Mouse (Mus musculus) heart, postnatal 14 days (tissue): ENCODE measurements at regions not wholly inside any gene's neighbourhood (a gene's known extent, or its start where the extent isn't known, plus 50 kb on each side); places are given as distances from the start of the nearest gene placed in this dataset.

Experiments
- DNase-seq, 2 experiments: peaks; one replicate each; pipeline ENCODE4 v3.0.0; 2021 to 2022
- intact Hi-C: fragments of 180-260 bp; cut with DNase I; formaldehyde crosslinking; loops from one replicate; pipeline ENCODE4 v1.15.1; 2025

GRCm38 (mm10) chr13:99847531-99847930 lies 53.4 kb downstream of the Cartpt start:
- DNase-seq, result no peak
- intact Hi-C loops, result no loop called here

GRCm38 (mm10) chr13:99842626-99843025 lies 58.3 kb downstream of the Cartpt start:
- intact Hi-C loops, result loop anchor here (2.0 kb wide), 1 partner anchor 490 kb away; no protein-coding TSS in a partner anchor
- peak in 1 of 2 experiments; percentile 37 for DNase-seq

GRCm38 (mm10) chr13:99839446-99839845 lies 61.4 kb downstream of the Cartpt start:
- intact Hi-C loops, result loop anchor here (2.0 to 5.0 kb wide), 3 partner anchors 232 to 342 kb away; partner anchors contain the start of gene Map1b
- no peak for DNase-seq

GRCm38 (mm10) chr13:99837772-99838425 lies 63.0 kb downstream of the Cartpt start:
- intact Hi-C loops, result loop anchor here (1.0 to 5.0 kb wide), 4 partner anchors 231 to 463 kb away; partner anchors contain the start of gene Map1b
- peak; percentile 67 to 83 for DNase-seq

- intact Hi-C loops, result loop anchor here (1.0 to 5.0 kb wide), 3 partner anchors 230 to 462 kb away; no protein-coding TSS in a partner anchor
- DNase-seq, result no peak
Measured at GRCm38 (mm10) chr13:99837180-99837579, 63.7 kb downstream of the Cartpt start.

GRCm38 (mm10) chr13:99836586-99836985 lies 64.3 kb downstream of the Cartpt start:
- intact Hi-C loops, result loop anchor here (5.0 kb wide), 2 partner anchors 229 to 339 kb away; no protein-coding TSS in a partner anchor
- DNase-seq, result no peak

- intact Hi-C loops, result loop anchor here (5.0 kb wide), 2 partner anchors 228 to 338 kb away; no protein-coding TSS in a partner anchor
- no peak for DNase-seq
Measured at GRCm38 (mm10) chr13:99835518-99835917, 65.4 kb downstream of the Cartpt start.

- DNase-seq, result no peak
- intact Hi-C loops, result loop anchor here (5.0 kb wide), 1 partner anchor 128 kb away; no protein-coding TSS in a partner anchor
Measured at GRCm38 (mm10) chr13:99830080-99830724, 70.7 kb downstream of the Cartpt start.

- intact Hi-C loops, result loop anchor here (5.0 kb wide), 1 partner anchor 85 kb away; no protein-coding TSS in a partner anchor
Measured at GRCm38 (mm10) chr13:99827573-99827972, 73.3 kb downstream of the Cartpt start.

GRCm38 (mm10) chr13:99824625-99825024 lies 76.3 kb downstream of the Cartpt start:
- no peak for DNase-seq
- intact Hi-C loops, result loop anchor here (5.0 kb wide), 1 partner anchor 82 kb away; no protein-coding TSS in a partner anchor

More at GRCm38 (mm10) chr13:99827573-99827972, 73.3 kb downstream of the Cartpt start:
- DNase-seq, result no peak

GRCm38 (mm10) chr13:99816666-99817065 lies 84.2 kb downstream of the Cartpt start:
- intact Hi-C loops, result no loop called here
- DNase-seq, result no peak

GRCm38 (mm10) chr13:99815786-99816185 lies 85.1 kb downstream of the Cartpt start:
- DNase-seq, result no peak
- intact Hi-C loops, result no loop called here

- no peak for DNase-seq
- intact Hi-C loops, result no loop called here
Measured at GRCm38 (mm10) chr13:99814801-99815200, 86.1 kb downstream of the Cartpt start.

GRCm38 (mm10) chr13:99814033-99814556 lies 86.8 kb downstream of the Cartpt start:
- intact Hi-C loops, result no loop called here
- no peak for DNase-seq

- intact Hi-C loops, result no loop called here
- no peak for DNase-seq
Measured at GRCm38 (mm10) chr13:99794448-99794847, 106.4 kb downstream of the Cartpt start.

GRCm38 (mm10) chr13:99793786-99794435 lies 107.0 kb downstream of the Cartpt start:
- no peak for DNase-seq
- intact Hi-C loops, result no loop called here

- intact Hi-C loops, result no loop called here
- DNase-seq, result no peak
Measured at GRCm38 (mm10) chr13:99793001-99793400, 107.9 kb downstream of the Cartpt start.

GRCm38 (mm10) chr13:99790951-99791350 lies 109.9 kb downstream of the Cartpt start:
- intact Hi-C loops, result no loop called here
- no peak for DNase-seq

GRCm38 (mm10) chr13:99787760-99788159 lies 113.1 kb downstream of the Cartpt start:
- no peak for DNase-seq

GRCm38 (mm10) chr13:99785427-99785826 lies 115.5 kb downstream of the Cartpt start:
- intact Hi-C loops, result loop anchor here (5.0 kb wide), 1 partner anchor 53 kb away; no protein-coding TSS in a partner anchor

More at GRCm38 (mm10) chr13:99787760-99788159, 113.1 kb downstream of the Cartpt start:
- intact Hi-C loops, result loop anchor here (5.0 kb wide), 1 partner anchor 55 kb away; no protein-coding TSS in a partner anchor

More at GRCm38 (mm10) chr13:99785427-99785826, 115.5 kb downstream of the Cartpt start:
- DNase-seq, result no peak
